Mouse (Mus musculus) MEL (cell line): ENCODE results near the gene Kdm4a. TPM values are rescaled to one million over a fixed set of nuclear protein-coding genes. Genes with fewer than 3 reads are reported as not detected.

Experiments
- DNase-seq: peaks from one replicate; pipeline ENCODE4 v3.0.0; 2011; ENCODE audit warnings: low read depth, low spot score
- H3K27ac ChIP-seq: 2 replicates; pipeline ENCODE4 v1.5.1; 2012; ENCODE audit warnings: low read depth, mild to moderate bottlenecking, control low read depth, low read length, moderate library complexity; ENCODE audit not compliant: control insufficient read depth
- H3K27me3 ChIP-seq, 2 experiments: fragments of 150-350 bp in 1 of 2; sonication (generic) in 1 of 2; 2 replicates each; pipeline ENCODE4 v1.6.1; 2012; ENCODE audit warnings: low read length in 2 of 2, mild to moderate bottlenecking in 2 of 2, improper control_type of control experiment in 1 of 2, moderate library complexity in 1 of 2; ENCODE audit not compliant: insufficient read depth in 2 of 2, control insufficient read depth in 1 of 2
- H3K36me3 ChIP-seq, 2 experiments: 2 replicates each; pipeline ENCODE4 v1.6.1; 2012 to 2014; ENCODE audit warnings: low read length in 2 of 2, improper control_type of control experiment in 1 of 2, inconsistent platforms in 1 of 2, mild to moderate bottlenecking in 1 of 2; ENCODE audit not compliant: insufficient read depth in 2 of 2, control insufficient read depth in 1 of 2
- H3K4me1 ChIP-seq, 2 experiments: fragments of 150-350 bp in 1 of 2; sonication (generic) in 1 of 2; 2 replicates each; pipeline ENCODE4 v1.6.1; 2012; ENCODE audit warnings: low read length in 2 of 2, improper control_type of control experiment in 1 of 2, mild to moderate bottlenecking in 1 of 2; ENCODE audit not compliant: insufficient read depth in 2 of 2, control insufficient read depth in 1 of 2
- H3K4me3 ChIP-seq, 2 experiments: fragments of 150-350 bp in 1 of 2; sonication (generic) in 1 of 2; 2 replicates each; pipeline ENCODE4 v1.5.1; 2012; ENCODE audit warnings: low read depth in 2 of 2, low read length in 2 of 2, mild to moderate bottlenecking in 2 of 2, moderate library complexity in 2 of 2, control low read depth in 1 of 2, improper control_type of control experiment in 1 of 2; ENCODE audit not compliant: control insufficient read depth in 1 of 2, insufficient read depth in 1 of 2
- H3K79me2 ChIP-seq: 2 replicates; pipeline ENCODE4 v1.6.1; 2012; ENCODE audit warnings: mild to moderate bottlenecking, low read length, moderate library complexity; ENCODE audit not compliant: control insufficient read depth, poor library complexity, insufficient read depth
- H3K9ac ChIP-seq: 2 replicates; pipeline ENCODE4 v1.6.1; 2012; ENCODE audit warnings: low read depth, mild to moderate bottlenecking, control low read depth, low read length, moderate library complexity; ENCODE audit not compliant: control insufficient read depth, poor library complexity, severe bottlenecking
- H3K9me3 ChIP-seq: fragments of 150-350 bp; sonication (generic); replicated peaks from 2 replicates; pipeline ENCODE4 v1.6.1; 2012; ENCODE audit warnings: mild to moderate bottlenecking, low read length, improper control_type of control experiment, moderate library complexity; ENCODE audit not compliant: insufficient read depth
- CHD1 ChIP-seq: IDR thresholded peaks from 2 replicates; pipeline ENCODE4 v1.6.1; 2012; ENCODE audit warnings: low read depth, mild to moderate bottlenecking, inconsistent platforms, low read length, improper control_type of control experiment
- CHD2 ChIP-seq: IDR thresholded peaks from 2 replicates; pipeline ENCODE4 v1.6.1; 2011; ENCODE audit warnings: low read length, improper control_type of control experiment
- EP300 ChIP-seq, 2 experiments: IDR thresholded peaks; 2 replicates each; pipeline ENCODE4 v1.6.1; 2011; ENCODE audit warnings: improper control_type of control experiment in 2 of 2, low read length in 2 of 2, low read depth in 1 of 2, mild to moderate bottlenecking in 1 of 2
- GABPA ChIP-seq: IDR thresholded peaks from 2 replicates; pipeline ENCODE4 v1.6.1; 2012; ENCODE audit warnings: low read depth, mild to moderate bottlenecking, inconsistent platforms, low read length, improper control_type of control experiment, moderate library complexity
- MAX ChIP-seq: IDR thresholded peaks from 2 replicates; pipeline ENCODE4 v1.6.1; 2011; ENCODE audit warnings: low read length, improper control_type of control experiment
- MXI1 ChIP-seq: IDR thresholded peaks from 2 replicates; pipeline ENCODE4 v1.6.1; 2011; ENCODE audit warnings: mild to moderate bottlenecking, low read depth, low read length, improper control_type of control experiment
- SIN3A ChIP-seq: IDR thresholded peaks from 2 replicates; pipeline ENCODE4 v1.6.1; 2012; ENCODE audit warnings: low read length, improper control_type of control experiment, inconsistent platforms
- TBP ChIP-seq: IDR thresholded peaks from 2 replicates; pipeline ENCODE4 v1.8.0; 2011; ENCODE audit warnings: low read depth, low read length, improper control_type of control experiment
- ZKSCAN1 ChIP-seq: IDR thresholded peaks from 2 replicates; pipeline ENCODE4 v1.6.1; 2012; ENCODE audit warnings: low read depth, mild to moderate bottlenecking, inconsistent platforms, low read length, improper control_type of control experiment, moderate library complexity
- ZNF384 ChIP-seq: IDR thresholded peaks from 2 replicates; pipeline ENCODE4 v1.6.1; 2012; ENCODE audit warnings: low read depth, mild to moderate bottlenecking, inconsistent platforms, low read length, improper control_type of control experiment
- polyA plus RNA-seq, 2 experiments: library from polyadenylated mRNA; stranded (reverse) in 1 of 2; unstranded in 1 of 2; fragments of >175 nt in 1 of 2; fragments of >200 nt in 1 of 2; gene quantifications; 2 replicates each; pipeline versions ENCODE4 v1.2.1 to v1.2.4; 2012; ENCODE audit warnings: low replicate concordance in 2 of 2, low read depth in 1 of 2; ENCODE audit not compliant: insufficient read length in 2 of 2, insufficient read depth in 1 of 2, missing spikeins in 1 of 2
- total RNA-seq: library from RNA; depleted of rRNA; stranded (reverse); fragments of 300-350 nt; gene quantifications from 2 replicates; pipeline ENCODE4 v1.2.3, GENCODE M21; 2012

Kdm4a gene
- total and polyA plus RNA-seq, 3 experiments, result 31.4 to 49.6 TPM; not detected in 1

GRCm38 (mm10) chr4:118141511-118141910, 38.3 kb downstream of the Kdm4a start:
- peaks cover 9 to 33% of the 10 kb centered on the region in 2 experiments for H3K4me1 ChIP-seq
- no peak overlapping the region for H3K27ac ChIP-seq
- H3K79me2 ChIP-seq, result no peaks in the 10 kb centered on the region
- no peaks in the 10 kb centered on the region for H3K27me3 ChIP-seq
- peaks cover 17 to 24% of the 10 kb centered on the region in 2 experiments for H3K36me3 ChIP-seq
- H3K9ac ChIP-seq, result no peak overlapping the region
- DNase-seq, result no peak
- no peak overlapping the region for H3K4me3 ChIP-seq
- no peaks in the 10 kb centered on the region for H3K9me3 ChIP-seq
- no peak for TF ChIP-seq ZKSCAN1
- no peak for TF ChIP-seq MXI1
- TF ChIP-seq CHD2, result no peak

GRCm38 (mm10) chr4:118138891-118139290, 41.0 kb downstream of the Kdm4a start:
- Histone ChIP-seq H3K9ac (peak overlapping the region; percentile 35; the same call in 1 of the 2 replicates), H3K36me3 (peaks cover 12 to 20% of the 10 kb centered on the region in 2 experiments), H3K9me3 (no peaks in the 10 kb centered on the region), H3K4me1 (peaks cover 3 to 21% of the 10 kb centered on the region in 2 experiments; a peak in 3 of 4 replicates), H3K27me3 (no peaks in the 10 kb centered on the region), H3K79me2 (peaks cover 6% of the 10 kb centered on the region), H3K4me3 (no peak overlapping the region), H3K27ac (peak overlapping the region; percentile 70)
- DNase-seq, result peak; percentile 84
- TF ChIP-seq CHD1 (no peak), TBP (0 out of 2 replicates have a peak, but pooled peaks have one; percentile 48), MAX (peak; percentile 17; the same call in 1 of the 2 replicates), EP300 (IDR thresholded peaks at IDR 0.05; ENCODE audit: low read depth in 1 of 2, low read length in 2 of 2) (0 out of 4 replicates have a peak, but pooled peaks of 1 of the 2 experiments have one; percentile 19)

GRCm38 (mm10) chr4:118137857-118138256, 42.0 kb downstream of the Kdm4a start:
- peaks cover 5 to 29% of the 10 kb centered on the region in 2 experiments; a peak in 3 of 4 replicates for H3K4me1 ChIP-seq
- H3K4me3 ChIP-seq, result no peak overlapping the region
- H3K9ac ChIP-seq, result no peak overlapping the region
- TF ChIP-seq SIN3A (no peak), GABPA (no peak), EP300 (IDR thresholded peaks at IDR 0.05; ENCODE audit: low read depth in 1 of 2, low read length in 2 of 2) (no peak), ZNF384 (no peak)
- DNase-seq, result no peak
- H3K27me3 ChIP-seq, result no peaks in the 10 kb centered on the region
- peaks cover 15% of the 10 kb centered on the region for H3K79me2 ChIP-seq
- peaks cover 8 to 29% of the 10 kb centered on the region in 2 experiments for H3K36me3 ChIP-seq
- no peaks in the 10 kb centered on the region for H3K9me3 ChIP-seq
- no peak overlapping the region for H3K27ac ChIP-seq
